Mouse (Mus musculus): Measurements from ENCODE around the gene Cyp4f13. TPM values are rescaled to one million over a fixed set of nuclear protein-coding genes. Genes with fewer than 3 reads are reported as not detected.

Gene Cyp4f13
- polyA plus RNA-seq, 1 experiment from 2014 or later = 10.1 TPM

DNA sequence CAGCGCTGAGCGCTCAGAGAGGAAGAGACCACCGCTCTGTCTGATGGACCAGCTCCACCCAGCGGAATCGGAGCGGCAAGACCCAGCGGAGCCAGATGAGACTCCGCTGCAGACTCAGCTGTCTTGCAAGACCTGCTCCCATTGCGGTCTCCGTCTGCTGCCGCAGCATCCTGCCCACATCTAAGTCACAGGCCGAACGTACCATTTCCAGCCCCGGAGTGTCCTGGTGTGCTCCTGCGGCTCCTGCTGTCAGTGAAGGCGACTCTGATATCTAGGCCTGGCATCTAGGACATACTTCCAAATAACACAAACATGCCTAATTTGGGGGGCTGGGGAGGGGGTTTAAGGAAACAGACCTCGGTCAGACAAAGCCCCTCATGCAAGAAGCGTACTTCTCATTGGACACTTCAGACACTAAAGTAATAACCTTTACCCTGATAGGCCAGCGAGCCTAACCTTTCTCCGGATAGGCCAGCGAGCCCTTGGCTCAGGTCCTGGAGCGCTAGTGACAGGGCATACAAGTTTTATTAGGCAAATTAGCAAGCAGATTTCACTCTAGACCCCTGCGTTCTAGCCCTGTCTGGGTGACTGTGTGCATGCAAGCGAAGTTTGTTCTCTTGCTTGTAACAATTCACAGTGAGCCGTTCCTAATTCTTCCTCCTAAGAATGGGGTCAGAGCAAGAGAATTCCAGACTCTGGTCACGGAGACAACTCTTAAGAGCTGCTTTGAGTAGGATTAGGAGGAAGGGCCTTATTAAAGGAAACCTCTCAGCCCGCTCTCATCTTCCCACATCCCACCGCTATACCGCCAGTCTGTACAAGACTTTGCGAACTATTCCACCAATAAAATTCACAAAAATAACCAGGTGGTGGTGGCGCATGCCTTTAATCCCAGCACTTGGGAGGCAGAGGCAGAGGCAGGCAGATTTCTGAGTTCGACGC is 55.7 kb downstream of the Cyp4f13 start, which contains the start of gene Zfp870:
Gene Zfp870, minus strand, starts transcription at position 404 of the 942 bp plus-strand sequence.
- Histone ChIP-seq H3K36me3 (replicated peaks; ENCODE audit: control insufficient read depth, insufficient read depth) (no peaks in the 10 kb centered on the region), H3K27me3 (ENCODE audit: control insufficient read depth, insufficient read depth, low read length) (no peaks in the 10 kb centered on the region), H3K4me3 (replicated peaks; ENCODE audit: low read length) (peak within 1 kb of the TSS; percentile 66), H3K4me2 (replicated peaks) (peak within 1 kb of the TSS; percentile 73), H3K9ac (peak within 1 kb of the TSS; percentile 72), H3K4me1 (replicated peaks; ENCODE audit: control insufficient read depth, insufficient read depth, low read length) (peaks cover 11% of the 10 kb centered on the region; the same call in 1 of the 2 replicates), H3K9me3 (ENCODE audit: control insufficient read depth, low read length) (no peaks in the 10 kb centered on the region), H3K27ac (peak within 1 kb of the TSS; percentile 83)
- WGBS = 12% methylated on average over 33 of the region's 33 CpGs
- peak; percentile 96 for DNase-seq (ENCODE audit: low spot score)
- ATAC-seq (ENCODE audit: low FRiP score) = peak; percentile 99

DNA sequence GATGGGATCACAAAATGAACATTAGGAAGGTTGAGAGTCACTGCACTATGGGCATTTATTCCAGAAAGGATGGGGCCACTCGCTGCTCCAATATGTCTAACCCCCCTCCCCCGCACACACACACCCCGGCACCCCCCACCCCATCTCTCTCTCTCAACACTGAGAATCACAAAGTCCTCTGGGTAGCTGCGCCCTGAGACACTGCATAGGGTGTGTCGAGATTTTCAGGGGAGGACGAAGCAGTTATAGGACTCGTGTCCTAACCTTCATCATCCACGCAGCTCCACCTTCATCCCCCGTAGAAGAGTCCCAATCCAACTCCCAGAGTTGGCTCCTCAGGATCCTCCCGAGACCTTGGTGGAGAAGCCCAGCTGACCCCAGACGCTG is 56.4 kb downstream of the Cyp4f13 start:
- 2% methylated on average over 11 of the region's 11 CpGs for WGBS

DNA sequence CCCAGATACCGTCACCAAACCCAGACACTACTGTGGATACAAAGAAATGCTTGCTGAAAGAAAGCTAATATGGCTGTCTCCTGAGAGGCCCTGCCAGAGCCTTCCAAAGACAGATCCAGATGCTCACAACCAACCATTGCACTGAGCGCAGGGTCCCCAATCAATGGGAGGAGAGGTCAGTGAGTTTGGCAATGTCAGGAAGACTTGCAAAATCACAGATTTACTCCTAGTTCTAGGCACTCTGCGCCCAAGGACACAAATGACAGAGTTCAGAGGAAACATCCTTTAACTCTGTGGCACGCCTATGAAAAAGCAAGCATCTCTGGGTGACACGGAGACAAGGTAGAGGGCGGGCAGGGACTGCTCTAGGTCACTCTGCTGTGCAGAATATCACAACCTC is 57.6 kb downstream of the Cyp4f13 start:
- Histone ChIP-seq H3K27ac (no peak overlapping the region), H3K4me3 (replicated peaks; ENCODE audit: low read length) (no peak overlapping the region), H3K4me2 (replicated peaks) (no peak overlapping the region; the same call in 1 of the 2 replicates), H3K9me3 (ENCODE audit: control insufficient read depth, low read length) (no peaks in the 10 kb centered on the region), H3K4me1 (replicated peaks; ENCODE audit: control insufficient read depth, insufficient read depth, low read length) (peaks cover 11% of the 10 kb centered on the region; the same call in 1 of the 2 replicates), H3K36me3 (replicated peaks; ENCODE audit: control insufficient read depth, insufficient read depth) (peaks cover 11% of the 10 kb centered on the region), H3K27me3 (ENCODE audit: control insufficient read depth, insufficient read depth, low read length) (no peaks in the 10 kb centered on the region), H3K9ac (no peak overlapping the region)
- WGBS = 91% methylated on average over 6 of the region's 6 CpGs
- no peak for ATAC-seq (ENCODE audit: low FRiP score)
- DNase-seq (ENCODE audit: low spot score) = no peak

More for the DNA sequence above, 56.4 kb downstream of the Cyp4f13 start:
- Histone ChIP-seq H3K4me1 (replicated peaks; ENCODE audit: control insufficient read depth, insufficient read depth, low read length) (peaks cover 11% of the 10 kb centered on the region; the same call in 1 of the 2 replicates), H3K27me3 (ENCODE audit: control insufficient read depth, insufficient read depth, low read length) (no peaks in the 10 kb centered on the region), H3K4me3 (replicated peaks; ENCODE audit: low read length) (peak overlapping the region; percentile 66), H3K36me3 (replicated peaks; ENCODE audit: control insufficient read depth, insufficient read depth) (no peaks in the 10 kb centered on the region), H3K9ac (peak overlapping the region; percentile 72), H3K27ac (peak overlapping the region; percentile 83), H3K9me3 (ENCODE audit: control insufficient read depth, low read length) (no peaks in the 10 kb centered on the region), H3K4me2 (replicated peaks) (peak overlapping the region; percentile 73)
- ATAC-seq (ENCODE audit: low FRiP score) = 0 out of 2 replicates have a peak, but pooled peaks have one; percentile 28
- no peak for DNase-seq (ENCODE audit: low spot score)

- no peak overlapping the region for H3K9ac ChIP-seq
- H3K27me3 ChIP-seq (ENCODE audit: control insufficient read depth, insufficient read depth, low read length) = 0 out of 2 replicates have a peak, but pooled peaks cover 5% of the 10 kb centered on the region
- H3K4me3 ChIP-seq (replicated peaks; ENCODE audit: low read length) = no peak overlapping the region
- WGBS = 94% methylated on average over 14 of the region's 14 CpGs
- no peak for ATAC-seq (ENCODE audit: low FRiP score)
- no peak overlapping the region for H3K4me2 ChIP-seq (replicated peaks)
- no peak overlapping the region for H3K27ac ChIP-seq
- H3K9me3 ChIP-seq (ENCODE audit: control insufficient read depth, low read length) = no peaks in the 10 kb centered on the region
- DNase-seq (ENCODE audit: low spot score) = no peak
- no peaks in the 10 kb centered on the region for H3K4me1 ChIP-seq (replicated peaks; ENCODE audit: control insufficient read depth, insufficient read depth, low read length)
- peaks cover 67% of the 10 kb centered on the region for H3K36me3 ChIP-seq (replicated peaks; ENCODE audit: control insufficient read depth, insufficient read depth)
These were observed 66.6 kb downstream of the Cyp4f13 start for GRCm38 (mm10) chr17:32880320-32881218.

GRCm38 (mm10) chr17:32878773-32879172 is 68.4 kb downstream of the Cyp4f13 start:
- WGBS = 95% methylated on average over 11 of the region's 11 CpGs
- Histone ChIP-seq H3K9me3 (ENCODE audit: control insufficient read depth, low read length) (no peaks in the 10 kb centered on the region), H3K4me1 (replicated peaks; ENCODE audit: control insufficient read depth, insufficient read depth, low read length) (no peaks in the 10 kb centered on the region), H3K9ac (no peak overlapping the region), H3K36me3 (replicated peaks; ENCODE audit: control insufficient read depth, insufficient read depth) (peaks cover 49% of the 10 kb centered on the region), H3K27me3 (ENCODE audit: control insufficient read depth, insufficient read depth, low read length) (0 out of 2 replicates have a peak, but pooled peaks cover 5% of the 10 kb centered on the region), H3K4me3 (replicated peaks; ENCODE audit: low read length) (no peak overlapping the region), H3K27ac (no peak overlapping the region), H3K4me2 (replicated peaks) (no peak overlapping the region)
- ATAC-seq (ENCODE audit: low FRiP score) = no peak
- no peak for DNase-seq (ENCODE audit: low spot score)

DNA sequence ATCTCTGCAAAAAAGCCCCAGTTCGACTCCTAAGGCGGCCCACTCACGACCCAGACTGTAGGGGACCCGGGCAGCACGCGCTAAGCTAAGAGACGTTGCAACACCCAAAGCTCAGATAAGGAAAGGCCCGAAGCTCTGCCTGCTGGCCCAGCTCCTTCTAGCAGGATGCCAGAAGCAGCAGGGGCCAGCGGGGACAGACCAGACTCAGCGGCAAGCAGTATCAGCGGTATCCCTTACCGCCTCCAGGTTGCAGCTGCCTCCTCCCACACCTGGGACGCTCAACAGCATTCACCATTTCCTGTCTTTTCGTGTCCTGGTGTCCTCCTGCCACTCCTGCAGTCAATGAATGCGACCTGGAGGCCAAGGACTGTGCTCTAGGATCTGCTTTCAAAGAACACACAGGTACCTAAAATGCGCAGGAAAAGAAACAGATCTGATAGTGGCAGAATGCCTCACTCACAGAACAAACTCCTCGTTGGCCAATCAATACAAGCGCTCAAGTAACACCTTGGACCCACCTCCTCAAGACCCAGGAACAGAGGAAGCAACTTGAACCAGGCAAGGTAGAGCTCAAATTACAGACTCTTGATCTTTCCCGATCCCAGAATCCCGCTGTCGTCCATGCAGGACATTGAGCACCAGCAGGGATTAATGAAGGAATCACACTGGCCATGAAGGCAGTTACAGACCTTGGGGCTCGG is 69.6 kb downstream of the Cyp4f13 start:
- 15% methylated on average over 22 of the region's 22 CpGs for WGBS

More for the DNA sequence above, 69.6 kb downstream of the Cyp4f13 start:
- Histone ChIP-seq H3K4me1 (replicated peaks; ENCODE audit: control insufficient read depth, insufficient read depth, low read length) (no peaks in the 10 kb centered on the region), H3K4me3 (replicated peaks; ENCODE audit: low read length) (no peak overlapping the region), H3K4me2 (replicated peaks) (no peak overlapping the region), H3K9ac (no peak overlapping the region), H3K27ac (no peak overlapping the region), H3K9me3 (ENCODE audit: control insufficient read depth, low read length) (no peaks in the 10 kb centered on the region), H3K27me3 (ENCODE audit: control insufficient read depth, insufficient read depth, low read length) (0 out of 2 replicates have a peak, but pooled peaks cover 5% of the 10 kb centered on the region), H3K36me3 (replicated peaks; ENCODE audit: control insufficient read depth, insufficient read depth) (peaks cover 38% of the 10 kb centered on the region)
- no peak for DNase-seq (ENCODE audit: low spot score)
- ATAC-seq (ENCODE audit: low FRiP score) = no peak

Other genes with a start within 250 kb of the Cyp4f13 start
- 60.8 and 65.5 TPM in 2 replicates for gene Zfp871, start 159.1 kb downstream of the Cyp4f13 start, polyA plus RNA-seq (2014; fragmentation: Nextera tagmentation; extraction: Ambion mirVana)
- 39.8 and 46.8 TPM in 2 replicates for gene Zfp811, start 137.5 kb downstream of the Cyp4f13 start, polyA plus RNA-seq (2014; fragmentation: Nextera tagmentation; extraction: Ambion mirVana)
- 20.1 and 20.6 TPM in 2 replicates for gene Zfp799, start 117.1 kb downstream of the Cyp4f13 start, polyA plus RNA-seq (2014; fragmentation: Nextera tagmentation; extraction: Ambion mirVana)
- gene Zfp870, start 55.8 kb downstream of the Cyp4f13 start, polyA plus RNA-seq (2014; fragmentation: Nextera tagmentation; extraction: Ambion mirVana) = 7.9 and 10.1 TPM in 2 replicates
- gene Cyp4f14, start 30.1 kb downstream of the Cyp4f13 start, polyA plus RNA-seq (2014; fragmentation: Nextera tagmentation; extraction: Ambion mirVana) = 0.10 TPM in 1 of 2 replicates, not detected in the other
- 8.5 and 8.9 TPM in 2 replicates for gene Zfp472, start 18.4 kb upstream of the Cyp4f13 start, polyA plus RNA-seq (2014; fragmentation: Nextera tagmentation; extraction: Ambion mirVana)
- 20.2 and 23.5 TPM in 2 replicates for gene Zfp952, start 45.7 kb upstream of the Cyp4f13 start, polyA plus RNA-seq (2014; fragmentation: Nextera tagmentation; extraction: Ambion mirVana)
- gene Zfp763, start 86.0 kb upstream of the Cyp4f13 start, polyA plus RNA-seq (2014; fragmentation: Nextera tagmentation; extraction: Ambion mirVana) = 29.1 and 31.2 TPM in 2 replicates
- not detected in 2 replicates for gene 4921501E09Rik, start 120.7 kb upstream of the Cyp4f13 start, polyA plus RNA-seq (2014; fragmentation: Nextera tagmentation; extraction: Ambion mirVana)
- 20.9 and 25.6 TPM in 2 replicates for gene Zfp563, start 141.9 kb upstream of the Cyp4f13 start, polyA plus RNA-seq (2014; fragmentation: Nextera tagmentation; extraction: Ambion mirVana)
- 0.47 and 0.58 TPM in 2 replicates for gene Morc2b, start 192.3 kb upstream of the Cyp4f13 start, polyA plus RNA-seq (2014; fragmentation: Nextera tagmentation; extraction: Ambion mirVana)
- gene Olfr55, start 221.0 kb upstream of the Cyp4f13 start, polyA plus RNA-seq (2014; fragmentation: Nextera tagmentation; extraction: Ambion mirVana) = 0.07 and 0.12 TPM in 2 replicates
- 0.05 TPM in 1 of 2 replicates, not detected in the other for gene Olfr239, start 243.9 kb upstream of the Cyp4f13 start, polyA plus RNA-seq (2014; fragmentation: Nextera tagmentation; extraction: Ambion mirVana)

Measured in hindbrain, embryonic 14.5 days (tissue).